Mouse (Mus musculus) neural tube, embryonic 11.5 days (tissue): ENCODE results near the gene Gstk1. TPM values are rescaled to one million over a fixed set of nuclear protein-coding genes. Genes with fewer than 3 reads are reported as not detected.
A peak's percentile ranks its signal among the peaks of the same experiment; 100 is the strongest.

Experiments
- ATAC-seq: fragments of 200-750 bp; cut with Nextera tagmentation; 2 replicates; pipeline ENCODE4 v1.8.0; 2017; ENCODE audit warnings: moderate number of reproducible peaks, mild to moderate bottlenecking, moderate TSS enrichment, moderate library complexity; ENCODE audit not compliant: insufficient read depth, low FRiP score, low TSS enrichment
- DNase-seq: peaks from one replicate; pipeline ENCODE4 v3.0.0-alpha.2; 2015; ENCODE audit warnings: low spot score
- H3K27ac ChIP-seq: fragments of 300-500 bp; sonication (generic); 2 replicates; pipeline ENCODE4 v1.5.1; 2014; ENCODE audit warnings: low read depth, mild to moderate bottlenecking, low read length
- H3K27me3 ChIP-seq: fragments of 300-500 bp; sonication (generic); 2 replicates; pipeline ENCODE4 v1.6.1; 2014; ENCODE audit warnings: mild to moderate bottlenecking, low read length, mixed read lengths; ENCODE audit not compliant: control insufficient read depth, insufficient read depth
- H3K36me3 ChIP-seq: fragments of 300-500 bp; sonication (generic); 2 replicates; pipeline ENCODE4 v1.6.1; 2014; ENCODE audit warnings: mild to moderate bottlenecking, low read length, moderate library complexity, mixed read lengths; ENCODE audit not compliant: control insufficient read depth, insufficient read depth
- H3K4me1 ChIP-seq: fragments of 300-500 bp; sonication (generic); 2 replicates; pipeline ENCODE4 v1.6.1; 2014; ENCODE audit warnings: low read length, mixed read lengths; ENCODE audit not compliant: control insufficient read depth, insufficient read depth
- H3K4me2 ChIP-seq: fragments of 300-500 bp; sonication (generic); 2 replicates; pipeline ENCODE4 v1.6.1; 2014; ENCODE audit warnings: low read depth, mild to moderate bottlenecking, moderate library complexity
- H3K4me3 ChIP-seq: fragments of 300-500 bp; sonication (generic); 2 replicates; pipeline ENCODE4 v1.5.1; 2014; ENCODE audit warnings: low read depth, low read length
- H3K9ac ChIP-seq: fragments of 300-500 bp; sonication (generic); 2 replicates; pipeline ENCODE4 v1.6.1; 2014; ENCODE audit warnings: mild to moderate bottlenecking, low read length
- H3K9me3 ChIP-seq: fragments of 300-500 bp; sonication (generic); 2 replicates; pipeline ENCODE4 v1.6.1; 2016; ENCODE audit warnings: low read length; ENCODE audit not compliant: control insufficient read depth
- WGBS: fragments of 180-500 bp; shearing (Covaris S2); extraction: QIAGEN DNeasy Blood & Tissue Kit; methylation state at CpG from one replicate; pipeline ENCODE4 v1.1.7; 2014; 5-methylcytosine and 5-hydroxymethylcytosine counted together
- polyA plus RNA-seq: library from polyadenylated mRNA; unstranded; fragments of >200 nt; fragmentation: Nextera tagmentation; extraction: Ambion mirVana; gene quantifications from 2 replicates; pipeline ENCODE4 v1.2.1, GENCODE M21; 2014

The Gstk1 gene
- 21.0 and 21.2 TPM in 2 replicates for polyA plus RNA-seq

DNA sequence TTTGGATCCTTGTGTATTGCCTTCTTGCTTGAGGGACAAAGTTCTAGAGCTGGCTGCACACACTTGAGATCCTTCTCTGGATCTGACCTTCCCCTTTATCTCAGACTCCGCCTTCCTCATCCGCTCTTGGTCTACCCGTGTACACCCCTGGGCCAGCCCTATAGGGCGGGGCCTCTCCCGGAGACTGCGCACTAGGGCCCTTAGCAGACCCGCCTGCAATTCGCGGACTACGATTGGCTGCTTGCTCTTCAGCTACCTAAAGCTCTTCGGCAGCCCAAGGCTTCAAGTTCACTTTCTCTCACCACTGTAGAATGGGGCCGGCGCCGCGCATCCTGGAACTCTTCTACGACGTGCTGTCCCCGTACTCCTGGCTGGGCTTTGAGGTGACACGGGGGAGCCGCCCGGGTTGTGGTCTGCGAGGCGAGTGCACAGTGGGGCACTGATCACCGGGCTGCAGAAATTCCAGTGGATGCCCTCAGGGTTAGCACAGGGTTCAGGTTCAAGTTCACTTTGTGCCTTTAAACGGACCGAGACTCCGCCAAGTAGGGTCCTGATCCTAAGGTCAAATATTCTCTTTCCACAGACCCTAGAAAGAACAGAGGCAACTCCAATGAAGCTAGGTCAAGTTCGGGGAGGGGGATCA is at the start of gene Gstk1:
Gstk1 (plus strand) TSS at position 225 of the 643 bp plus-strand sequence.
- Histone ChIP-seq H3K4me2 (peak within 1 kb of the TSS; percentile 62), H3K9me3 (no peaks in the 10 kb centered on the region), H3K27me3 (no peaks in the 10 kb centered on the region), H3K4me1 (no peaks in the 10 kb centered on the region), H3K9ac (peak within 1 kb of the TSS; percentile 44; the same call in 1 of the 2 replicates), H3K27ac (no peak within 1 kb of the TSS), H3K36me3 (no peaks in the 10 kb centered on the region), H3K4me3 (peak within 1 kb of the TSS; percentile 37)
- 4% methylated on average over 28 of the region's 28 CpGs for WGBS
- DNase-seq (peak; percentile 90), ATAC-seq (peak; percentile 99)

DNA sequence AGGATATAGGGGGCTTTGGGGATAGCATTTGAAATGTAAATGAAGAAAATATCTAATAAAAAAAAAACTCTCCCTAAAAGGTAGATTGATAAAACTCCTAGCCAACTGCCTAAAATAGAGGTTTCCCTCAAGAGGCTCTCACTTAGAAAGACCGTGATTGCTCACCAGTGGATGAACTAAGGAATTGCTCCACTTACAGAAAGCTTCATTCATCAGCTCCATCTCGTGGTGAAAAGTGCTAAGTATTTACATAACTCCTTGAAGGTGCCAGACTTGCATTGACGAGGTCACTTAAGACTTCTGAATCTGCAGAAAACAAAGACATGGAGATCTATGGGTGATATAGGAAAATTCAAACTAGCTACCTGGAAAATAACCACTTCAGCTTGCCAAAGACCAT is 48.0 kb upstream of the Gstk1 start:
- H3K4me1 ChIP-seq = no peaks in the 10 kb centered on the region
- no peak overlapping the region for H3K27ac ChIP-seq
- ATAC-seq (no peak), DNase-seq (no peak)
- H3K36me3 ChIP-seq = no peaks in the 10 kb centered on the region
- H3K9me3 ChIP-seq = no peaks in the 10 kb centered on the region
- no peaks in the 10 kb centered on the region for H3K27me3 ChIP-seq
- no peak overlapping the region for H3K4me2 ChIP-seq
- H3K9ac ChIP-seq = no peak overlapping the region
- no peak overlapping the region for H3K4me3 ChIP-seq
- WGBS = 47% methylated on average over 3 of the region's 3 CpGs

DNA sequence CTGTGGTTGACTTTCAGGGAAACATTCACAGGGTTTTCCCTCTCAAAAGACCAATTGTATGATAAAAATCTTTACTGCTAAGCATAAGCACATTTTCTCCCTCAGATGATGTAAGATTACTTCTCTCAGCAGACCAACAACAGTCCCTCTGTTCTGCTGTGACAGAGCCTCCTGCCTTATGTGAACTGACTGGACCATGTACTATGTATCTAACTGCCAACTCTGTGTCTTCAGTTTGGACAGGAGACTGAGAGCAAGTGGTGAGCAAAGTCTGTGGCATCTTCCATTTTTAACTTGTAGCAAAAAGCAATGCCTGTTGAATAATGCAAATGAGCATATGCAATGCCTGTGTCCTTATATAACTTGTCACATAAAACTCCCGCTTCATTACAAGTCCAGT is 46.2 kb upstream of the Gstk1 start:
- Histone ChIP-seq H3K4me3 (no peak overlapping the region), H3K4me2 (no peak overlapping the region), H3K36me3 (no peaks in the 10 kb centered on the region), H3K9ac (no peak overlapping the region), H3K27me3 (no peaks in the 10 kb centered on the region), H3K9me3 (no peaks in the 10 kb centered on the region), H3K27ac (no peak overlapping the region), H3K4me1 (no peaks in the 10 kb centered on the region)
- ATAC-seq = no peak
- DNase-seq = no peak
- 87% methylated on average over 1 of the region's 1 CpGs for WGBS

GRCm38 (mm10) chr6:42215028-42215427 is 30.7 kb upstream of the Gstk1 start, which contains the start of gene Tas2r144:
Tas2r144 (plus strand) TSS chr6:42215328.
- DNase-seq = no peak
- Histone ChIP-seq H3K36me3 (no peaks in the 10 kb centered on the region), H3K4me1 (no peaks in the 10 kb centered on the region), H3K4me3 (no peak within 1 kb of the TSS), H3K27ac (no peak within 1 kb of the TSS), H3K9ac (no peak within 1 kb of the TSS), H3K9me3 (no peaks in the 10 kb centered on the region), H3K27me3 (no peaks in the 10 kb centered on the region), H3K4me2 (no peak within 1 kb of the TSS)
- 91% methylated on average over 2 of the region's 2 CpGs for WGBS
- no peak for ATAC-seq

DNA sequence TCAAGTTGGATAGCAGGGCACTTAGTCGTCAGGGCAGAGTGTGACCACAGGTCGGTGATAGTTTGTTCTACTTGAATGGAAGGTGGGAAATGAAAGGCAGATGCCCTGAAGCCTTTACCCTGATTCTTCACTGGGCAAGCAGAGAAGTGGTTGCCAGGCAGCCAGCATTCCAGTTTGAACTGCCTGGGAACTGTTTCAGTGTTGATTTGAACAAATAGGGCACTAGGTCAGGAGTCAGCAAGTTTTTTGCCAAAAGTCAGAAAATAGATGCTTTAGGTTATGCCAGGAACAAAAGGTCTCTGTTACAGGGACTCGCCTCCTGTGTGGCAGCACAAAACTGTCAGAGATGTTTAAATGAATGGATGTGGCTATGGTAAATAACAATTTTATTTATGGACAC is 23.4 kb upstream of the Gstk1 start:
- no peaks in the 10 kb centered on the region for H3K27me3 ChIP-seq
- 61% methylated on average over 3 of the region's 3 CpGs for WGBS
- H3K4me3 ChIP-seq = no peak overlapping the region
- no peaks in the 10 kb centered on the region for H3K4me1 ChIP-seq
- DNase-seq = no peak
- no peak overlapping the region for H3K4me2 ChIP-seq
- no peak overlapping the region for H3K27ac ChIP-seq
- no peak for ATAC-seq
- H3K9me3 ChIP-seq = no peaks in the 10 kb centered on the region
- no peak overlapping the region for H3K9ac ChIP-seq
- no peaks in the 10 kb centered on the region for H3K36me3 ChIP-seq

DNA sequence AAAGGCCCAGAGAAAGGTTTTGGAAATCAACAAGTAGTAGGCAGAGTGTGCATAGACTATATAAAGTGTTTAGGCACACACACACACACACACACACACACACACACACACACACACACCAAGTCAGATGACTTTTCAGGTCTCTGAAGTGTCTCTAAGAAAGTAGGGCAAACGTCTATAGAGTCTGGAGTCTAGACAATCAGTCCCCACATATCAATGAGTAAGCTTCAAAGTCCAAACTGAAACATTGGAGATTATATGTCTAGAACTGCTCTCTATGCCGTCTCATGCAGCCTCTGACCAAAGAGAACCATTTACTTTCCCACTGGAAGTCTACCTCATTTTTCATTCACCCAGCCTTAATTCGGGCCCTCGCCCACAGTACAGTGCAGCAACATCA is 20.7 kb upstream of the Gstk1 start:
- H3K4me3 ChIP-seq = no peak overlapping the region
- 79% methylated on average over 4 of the region's 4 CpGs for WGBS
- no peak overlapping the region for H3K9ac ChIP-seq
- ATAC-seq (no peak), DNase-seq (no peak)
- no peaks in the 10 kb centered on the region for H3K4me1 ChIP-seq
- no peaks in the 10 kb centered on the region for H3K9me3 ChIP-seq
- H3K36me3 ChIP-seq = no peaks in the 10 kb centered on the region
- no peak overlapping the region for H3K27ac ChIP-seq
- H3K4me2 ChIP-seq = no peak overlapping the region
- no peaks in the 10 kb centered on the region for H3K27me3 ChIP-seq

GRCm38 (mm10) chr6:42227240-42228101 is 18.3 kb upstream of the Gstk1 start:
- peak; percentile 63 for DNase-seq
- ATAC-seq = no peak
- Histone ChIP-seq H3K9me3 (no peaks in the 10 kb centered on the region), H3K4me2 (no peak overlapping the region), H3K27ac (no peak overlapping the region), H3K9ac (no peak overlapping the region), H3K36me3 (no peaks in the 10 kb centered on the region), H3K4me3 (no peak overlapping the region), H3K4me1 (no peaks in the 10 kb centered on the region), H3K27me3 (no peaks in the 10 kb centered on the region)
- WGBS = 36% methylated on average over 17 of the region's 17 CpGs

DNA sequence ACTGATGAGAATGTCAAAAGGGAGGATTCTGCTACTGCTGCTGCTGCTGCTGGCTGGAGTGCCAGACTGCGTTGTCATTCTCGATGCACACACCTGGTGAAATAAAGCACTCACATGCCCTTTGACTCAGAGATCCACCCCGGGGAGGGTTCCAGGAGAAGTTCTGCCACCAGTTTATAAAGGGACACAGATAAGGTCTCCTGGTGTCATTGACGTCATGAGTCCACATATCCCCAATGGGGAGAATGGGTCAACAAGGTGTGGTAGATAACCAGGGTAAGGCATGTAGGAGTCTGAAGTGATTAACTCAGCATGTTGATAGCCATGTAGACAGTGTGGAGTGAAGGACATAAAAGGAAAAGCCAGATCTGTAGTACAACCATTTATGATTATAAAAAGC is 16.1 kb upstream of the Gstk1 start:
- no peak overlapping the region for H3K9ac ChIP-seq
- no peaks in the 10 kb centered on the region for H3K27me3 ChIP-seq
- DNase-seq (no peak), ATAC-seq (no peak)
- H3K36me3 ChIP-seq = no peaks in the 10 kb centered on the region
- H3K9me3 ChIP-seq = no peaks in the 10 kb centered on the region
- H3K4me1 ChIP-seq = no peaks in the 10 kb centered on the region
- no peak overlapping the region for H3K4me3 ChIP-seq
- H3K27ac ChIP-seq = no peak overlapping the region
- 77% methylated on average over 4 of the region's 4 CpGs for WGBS
- H3K4me2 ChIP-seq = no peak overlapping the region

DNA sequence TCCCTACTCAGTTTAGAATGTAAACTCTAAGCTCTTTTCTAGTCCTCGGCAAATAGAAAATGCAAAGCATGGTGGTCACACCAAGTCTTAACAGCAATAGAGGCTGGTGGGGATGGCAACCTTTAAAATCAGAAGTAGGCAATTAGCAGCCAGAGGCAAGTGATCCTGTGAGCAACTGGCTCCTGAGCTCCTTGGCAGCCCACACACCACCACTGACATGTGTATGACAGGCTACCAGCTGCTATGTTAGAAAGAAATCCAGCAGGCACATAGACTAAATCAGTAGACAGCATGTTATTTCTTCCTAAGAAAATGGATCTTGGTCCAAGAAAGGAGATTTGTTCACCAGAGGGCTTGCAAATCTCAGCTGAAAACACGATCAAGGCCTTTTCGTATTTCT is 14.5 kb upstream of the Gstk1 start:
- Histone ChIP-seq H3K4me1 (no peaks in the 10 kb centered on the region), H3K9me3 (no peaks in the 10 kb centered on the region), H3K9ac (no peak overlapping the region), H3K27ac (no peak overlapping the region), H3K27me3 (no peaks in the 10 kb centered on the region), H3K4me2 (no peak overlapping the region), H3K36me3 (no peaks in the 10 kb centered on the region), H3K4me3 (no peak overlapping the region)
- 88% methylated on average over 3 of the region's 3 CpGs for WGBS
- ATAC-seq (no peak), DNase-seq (no peak)
